Mouse (Mus musculus) embryonic facial prominence, embryonic 11.5 days (tissue): ENCODE measurements around the gene Pold1. TPM values are rescaled to one million over a fixed set of nuclear protein-coding genes. Genes with fewer than 3 reads are reported as not detected.

Source experiments
- ATAC-seq: fragments of 200-750 bp; cut with Nextera tagmentation; replicated peaks from 2 replicates; pipeline ENCODE4 v1.8.0; 2017; ENCODE audit warnings: low read depth; ENCODE audit not compliant: insufficient number of reproducible peaks, low FRiP score, low TSS enrichment
- DNase-seq: peaks from one replicate; pipeline ENCODE4 v3.0.0-alpha.2; 2015; ENCODE audit warnings: low spot score
- H3K27ac ChIP-seq: fragments of 300-500 bp; sonication (generic); replicated peaks from 2 replicates; pipeline ENCODE4 v1.5.1; 2014; ENCODE audit warnings: mild to moderate bottlenecking, low read depth, low read length, control low read depth
- H3K27me3 ChIP-seq: fragments of 300-500 bp; sonication (generic); 2 replicates; pipeline ENCODE4 v1.6.1; 2014; ENCODE audit warnings: mild to moderate bottlenecking, low read length, moderate library complexity, mixed read lengths; ENCODE audit not compliant: control insufficient read depth, insufficient read depth
- H3K36me3 ChIP-seq: fragments of 300-500 bp; sonication (generic); replicated peaks from 2 replicates; pipeline ENCODE4 v1.6.1; 2014; ENCODE audit warnings: low read depth, mild to moderate bottlenecking, low read length, moderate library complexity, mixed read lengths; ENCODE audit not compliant: control insufficient read depth, insufficient read depth
- H3K4me1 ChIP-seq: fragments of 300-500 bp; sonication (generic); 2 replicates; pipeline ENCODE4 v1.6.1; 2014; ENCODE audit warnings: low read length, mixed read lengths; ENCODE audit not compliant: control insufficient read depth, insufficient read depth
- H3K4me2 ChIP-seq: fragments of 300-500 bp; sonication (generic); 2 replicates; pipeline ENCODE4 v1.6.1; 2014; ENCODE audit warnings: low read depth, mild to moderate bottlenecking, control low read depth, low read length, moderate library complexity
- H3K4me3 ChIP-seq: fragments of 300-500 bp; sonication (generic); 2 replicates; pipeline ENCODE4 v1.5.1; 2014; ENCODE audit warnings: low read depth, low read length, control low read depth
- H3K9ac ChIP-seq: fragments of 300-500 bp; sonication (generic); replicated peaks from 2 replicates; pipeline ENCODE4 v1.6.1; 2014; ENCODE audit warnings: mild to moderate bottlenecking, control low read depth, low read length
- H3K9me3 ChIP-seq: fragments of 300-500 bp; sonication (generic); replicated peaks from 2 replicates; pipeline ENCODE4 v1.6.1; 2016; ENCODE audit warnings: mild to moderate bottlenecking, low read length, inconsistent platforms, mixed read lengths; ENCODE audit not compliant: control insufficient read depth
- WGBS: fragments of 180-500 bp; shearing (Covaris S2); extraction: QIAGEN DNeasy Blood & Tissue Kit; methylation state at CpG from one replicate; pipeline ENCODE4 v1.1.7; 2014; 5-methylcytosine and 5-hydroxymethylcytosine counted together
- polyA plus RNA-seq: library from polyadenylated mRNA; unstranded; fragments of >200 nt; fragmentation: Nextera tagmentation; extraction: Ambion mirVana; gene quantifications from 2 replicates; pipeline ENCODE4 v1.2.1, GENCODE M21; 2014

Pold1 gene
- polyA plus RNA-seq, 1 experiment from 2014 or later = 56.3 TPM

DNA sequence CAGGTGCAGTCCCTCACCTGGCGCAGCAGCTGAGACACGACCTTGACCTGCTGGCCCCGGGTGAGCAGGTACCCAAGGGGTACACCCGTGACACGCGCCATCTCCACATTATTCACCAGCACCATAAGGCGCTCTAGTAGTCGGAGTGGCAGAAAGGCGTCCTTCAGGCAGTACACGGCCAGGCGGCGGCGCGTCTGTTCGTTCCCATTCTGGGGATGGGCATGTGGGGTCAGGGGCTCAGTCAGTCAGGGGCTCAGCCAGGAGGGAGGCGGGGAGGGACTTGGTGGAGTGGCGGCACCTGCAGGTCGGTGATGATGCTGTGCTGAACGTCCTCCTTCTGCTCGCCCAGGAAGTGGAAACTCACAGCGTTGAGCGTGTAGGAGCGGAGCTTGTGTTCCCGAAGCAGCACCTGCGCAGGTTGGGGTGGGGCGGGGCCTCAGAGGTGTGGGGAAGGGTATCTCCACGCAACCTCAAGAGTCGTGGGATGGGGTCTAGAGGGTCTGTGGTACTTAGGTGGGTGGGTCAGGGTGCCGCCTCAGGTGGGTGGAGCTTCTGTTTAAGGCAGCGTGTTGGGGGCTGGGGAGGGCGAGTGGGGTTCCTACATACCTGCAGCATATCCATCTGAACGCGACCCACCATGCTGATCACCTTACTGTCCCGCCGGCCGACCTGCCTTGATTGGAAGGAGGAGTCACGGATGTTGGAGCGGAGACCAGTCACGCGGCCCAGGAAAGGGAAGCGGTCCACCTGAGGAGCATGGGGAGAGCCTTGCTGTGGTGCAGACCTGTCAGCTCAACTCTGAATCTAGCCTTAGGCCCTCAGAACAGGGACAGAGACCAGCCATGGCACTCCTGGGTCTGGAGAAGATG, 9.7 kb downstream of the Pold1 start:
- WGBS = 92% methylated on average over 41 of the region's 41 CpGs

DNA sequence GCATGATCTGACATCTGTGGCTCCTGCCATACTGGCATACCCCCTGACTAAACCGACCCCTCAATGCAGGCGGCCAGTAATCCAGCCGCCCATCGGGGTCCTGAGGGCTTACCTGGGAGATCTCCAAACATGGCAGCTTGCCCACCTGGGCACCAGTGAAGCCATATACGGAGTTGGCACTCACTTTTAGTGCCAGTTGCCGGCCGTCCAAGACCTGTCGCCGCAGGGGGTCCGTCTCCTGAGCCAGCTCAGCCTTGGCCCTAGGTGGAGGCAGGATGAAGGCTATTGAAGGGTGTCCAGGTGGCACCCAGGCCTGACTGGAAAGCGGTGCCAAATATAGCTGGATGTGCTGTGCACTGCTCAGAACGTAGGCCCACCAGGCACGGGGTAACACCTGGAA, 11.2 kb downstream of the Pold1 start:
- 93% methylated on average over 13 of the region's 13 CpGs for WGBS
- Histone ChIP-seq H3K9me3 (no peaks in the 10 kb centered on the region), H3K36me3 (peaks cover 4% of the 10 kb centered on the region)

More for the DNA sequence above, 9.7 kb downstream of the Pold1 start:
- ATAC-seq (no peak), DNase-seq (no peak)
- Histone ChIP-seq H3K4me3 (no peak overlapping the region), H3K9me3 (no peaks in the 10 kb centered on the region), H3K36me3 (peaks cover 4% of the 10 kb centered on the region), H3K27me3 (no peaks in the 10 kb centered on the region), H3K27ac (no peak overlapping the region), H3K9ac (no peak overlapping the region), H3K4me2 (no peak overlapping the region), H3K4me1 (no peaks in the 10 kb centered on the region)

DNA sequence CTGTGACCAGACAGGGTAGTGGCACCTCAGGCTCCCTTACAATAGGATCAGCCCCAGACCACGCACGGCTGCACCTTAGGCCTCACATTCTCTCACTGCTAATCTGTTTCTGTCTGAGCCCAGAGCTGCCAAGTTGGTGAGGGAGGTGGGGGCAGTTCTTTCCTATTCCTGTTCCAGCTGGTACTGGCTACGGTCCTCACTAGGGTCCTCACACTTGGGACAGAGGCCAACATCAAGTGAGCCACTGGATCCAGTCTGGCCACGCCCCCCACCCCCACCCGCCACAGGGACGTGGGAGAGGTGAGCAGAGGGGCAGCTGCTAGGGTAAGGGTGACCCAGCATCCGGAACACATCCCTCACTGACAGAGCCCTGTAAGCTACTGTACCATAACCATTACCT, 11.6 kb downstream of the Pold1 start:
- Histone ChIP-seq H3K27me3 (no peaks in the 10 kb centered on the region), H3K4me1 (no peaks in the 10 kb centered on the region), H3K4me2 (no peak overlapping the region), H3K9me3 (no peaks in the 10 kb centered on the region), H3K9ac (no peak overlapping the region), H3K36me3 (peaks cover 4% of the 10 kb centered on the region), H3K4me3 (no peak overlapping the region), H3K27ac (no peak overlapping the region)
- WGBS = 80% methylated on average over 6 of the region's 7 CpGs
- ATAC-seq (no peak), DNase-seq (no peak)

More for the DNA sequence above, 11.2 kb downstream of the Pold1 start:
- Histone ChIP-seq H3K27me3 (no peaks in the 10 kb centered on the region), H3K4me2 (no peak overlapping the region), H3K4me3 (no peak overlapping the region), H3K9ac (no peak overlapping the region), H3K4me1 (no peaks in the 10 kb centered on the region), H3K27ac (no peak overlapping the region)
- ATAC-seq = no peak
- no peak for DNase-seq

DNA sequence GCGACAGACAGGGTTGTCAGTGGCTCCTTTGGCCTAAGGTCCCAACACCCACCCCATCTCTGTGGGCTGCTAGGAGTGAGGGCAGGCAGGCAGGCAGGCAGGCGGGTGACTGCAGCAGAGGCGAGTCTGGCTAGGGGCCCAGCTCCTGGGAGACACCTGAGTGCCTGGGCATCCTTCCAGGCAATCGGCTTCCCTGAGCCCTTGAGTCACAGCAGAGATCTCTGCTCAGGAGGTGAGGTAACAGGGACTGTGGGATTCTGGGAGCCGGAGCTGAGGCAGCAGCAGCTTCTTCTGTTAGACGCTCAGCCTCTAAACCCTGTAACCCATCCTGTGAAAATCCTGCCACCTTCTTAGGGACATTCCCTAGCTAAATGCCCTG, 12.1 kb downstream of the Pold1 start:
- Histone ChIP-seq H3K4me1 (no peaks in the 10 kb centered on the region), H3K27ac (no peak overlapping the region), H3K4me2 (no peak overlapping the region), H3K4me3 (no peak overlapping the region), H3K27me3 (no peaks in the 10 kb centered on the region), H3K36me3 (peaks cover 4% of the 10 kb centered on the region), H3K9me3 (no peaks in the 10 kb centered on the region), H3K9ac (no peak overlapping the region)
- 92% methylated on average over 6 of the region's 6 CpGs for WGBS
- DNase-seq = no peak
- ATAC-seq = no peak

DNA sequence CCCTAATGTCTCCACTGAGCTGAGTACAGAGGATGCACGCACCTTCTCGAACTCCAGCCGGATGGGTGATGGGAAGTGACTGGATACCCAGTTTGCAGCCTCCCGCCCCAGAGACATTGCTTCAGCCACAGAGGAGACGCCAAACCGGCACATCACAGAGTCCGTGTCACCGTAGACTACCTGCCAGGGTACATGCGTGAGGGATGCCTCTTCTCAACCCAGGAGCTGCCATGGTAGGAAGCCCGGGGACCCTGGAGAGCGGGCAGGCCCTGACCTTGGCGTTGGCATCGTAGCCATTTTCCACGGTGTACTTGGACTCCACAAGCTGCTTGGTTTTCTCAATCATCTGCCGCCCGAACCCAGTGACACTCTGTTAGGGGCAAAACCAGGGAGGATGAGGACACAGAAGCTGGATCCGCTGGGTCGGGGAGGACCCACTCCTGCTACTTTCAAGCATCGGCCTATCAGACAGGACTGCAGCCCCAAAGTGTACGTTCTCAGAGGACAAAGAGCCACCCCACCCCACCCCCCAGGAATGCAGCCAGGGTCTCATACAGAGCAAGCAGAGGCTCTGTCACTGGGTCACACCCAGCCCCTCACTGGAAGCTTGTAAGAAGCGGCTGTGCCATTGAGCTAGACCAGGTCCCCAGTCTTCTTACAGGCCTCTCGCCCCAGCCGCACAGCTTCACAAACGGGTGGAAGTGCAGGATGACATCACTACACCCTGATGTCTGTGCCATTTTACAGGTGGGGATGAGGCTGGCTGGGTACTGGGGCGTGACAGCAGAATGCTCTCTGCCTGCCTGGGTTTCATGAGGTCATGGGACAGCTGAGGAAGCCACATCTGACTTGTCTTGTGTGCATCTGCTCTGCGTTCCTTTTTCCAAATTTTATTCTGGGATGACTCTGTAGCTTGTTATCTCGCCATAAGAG, 12.7 kb downstream of the Pold1 start:
- Histone ChIP-seq H3K4me1 (no peaks in the 10 kb centered on the region), H3K9me3 (no peaks in the 10 kb centered on the region), H3K4me3 (no peak overlapping the region), H3K27ac (no peak overlapping the region), H3K27me3 (no peaks in the 10 kb centered on the region), H3K9ac (no peak overlapping the region), H3K36me3 (peaks cover 4% of the 10 kb centered on the region), H3K4me2 (no peak overlapping the region)
- WGBS = 93% methylated on average over 27 of the region's 27 CpGs
- DNase-seq (no peak), ATAC-seq (no peak)

DNA sequence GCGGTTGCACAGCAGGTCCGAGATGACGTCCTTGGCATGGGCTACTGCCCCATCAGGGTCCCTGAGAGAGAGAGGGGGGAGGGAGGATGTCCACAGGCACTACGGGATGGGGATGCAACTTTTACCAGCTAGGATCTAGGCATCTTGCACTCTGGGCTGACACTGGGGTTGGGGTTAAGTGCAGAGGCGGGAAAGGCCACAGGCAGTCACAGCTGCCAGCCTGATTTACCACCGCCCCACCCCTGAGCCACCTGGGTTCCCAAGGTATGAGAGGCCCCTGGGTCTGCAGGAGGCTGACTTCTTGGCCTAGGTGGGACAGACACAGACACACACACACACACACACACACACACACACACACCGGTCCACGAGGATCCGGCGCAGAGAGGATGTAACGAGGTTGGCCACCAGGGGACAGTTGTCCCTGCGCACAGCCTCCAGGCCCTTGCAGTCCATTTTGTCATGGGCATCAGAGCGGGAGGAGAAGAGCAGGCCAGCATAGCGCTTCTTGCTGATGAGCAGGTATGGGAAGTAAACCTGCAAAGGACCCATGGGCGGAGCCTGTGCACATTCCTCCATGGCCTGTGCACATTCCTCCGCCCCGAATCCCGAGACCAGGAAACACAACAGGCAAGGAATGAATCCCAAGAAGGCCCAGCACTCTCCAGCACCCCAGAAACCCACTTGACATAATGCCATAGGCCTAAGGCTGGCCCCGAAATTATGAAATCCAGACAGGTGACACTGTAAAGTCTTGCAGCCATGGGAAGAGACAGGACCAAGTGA, 13.8 kb downstream of the Pold1 start:
- Histone ChIP-seq H3K36me3 (peaks cover 4% of the 10 kb centered on the region), H3K4me2 (no peak overlapping the region), H3K9me3 (no peaks in the 10 kb centered on the region), H3K27me3 (no peaks in the 10 kb centered on the region), H3K4me3 (no peak overlapping the region), H3K9ac (no peak overlapping the region), H3K4me1 (no peaks in the 10 kb centered on the region), H3K27ac (no peak overlapping the region)
- ATAC-seq (no peak), DNase-seq (no peak)
- 88% methylated on average over 19 of the region's 19 CpGs for WGBS

DNA sequence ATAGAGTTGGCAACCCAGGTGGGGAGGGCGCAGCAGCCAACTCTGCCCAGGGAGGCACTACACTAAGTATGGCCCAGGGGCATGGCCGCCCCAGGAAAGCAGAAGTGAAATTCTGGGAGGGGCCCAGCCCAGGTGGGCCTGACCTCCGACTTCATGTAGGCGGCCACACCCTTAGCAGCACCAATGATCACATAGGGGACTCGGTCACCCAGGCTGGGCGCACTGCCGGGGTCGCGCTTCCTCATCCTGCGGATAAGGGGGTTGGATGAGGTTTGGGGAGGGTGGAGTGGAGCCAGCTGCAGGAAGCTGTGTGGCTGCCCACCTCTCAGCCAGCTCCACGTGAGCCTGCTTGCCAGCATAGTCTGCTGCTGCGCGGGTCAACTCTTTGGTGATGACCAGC, 14.4 kb downstream of the Pold1 start:
- no peaks in the 10 kb centered on the region for H3K27me3 ChIP-seq
- DNase-seq (no peak), ATAC-seq (no peak)
- peaks cover 4% of the 10 kb centered on the region for H3K36me3 ChIP-seq
- no peak overlapping the region for H3K4me3 ChIP-seq
- WGBS = 87% methylated on average over 13 of the region's 13 CpGs
- H3K9me3 ChIP-seq = no peaks in the 10 kb centered on the region
- H3K27ac ChIP-seq = no peak overlapping the region
- no peak overlapping the region for H3K9ac ChIP-seq
- no peak overlapping the region for H3K4me2 ChIP-seq
- no peaks in the 10 kb centered on the region for H3K4me1 ChIP-seq
